Mouse (Mus musculus): ENCODE data around the gene Man2a1.

The Man2a1 gene

GRCm38 (mm10) chr17:64637868-64638537 lies 37.5 kb downstream of the Man2a1 start:
- DNase-seq, result no peak

GRCm38 (mm10) chr17:64641376-64641775 lies 40.8 kb downstream of the Man2a1 start:
- DNase-seq, result no peak

GRCm38 (mm10) chr17:64643644-64644043 lies 43.1 kb downstream of the Man2a1 start:
- no peak for DNase-seq

- DNase-seq, result no peak
Observed at GRCm38 (mm10) chr17:64644888-64645605, 44.5 kb downstream of the Man2a1 start.

- DNase-seq, result no peak
Observed at GRCm38 (mm10) chr17:64647396-64647795, 46.9 kb downstream of the Man2a1 start.

- DNase-seq, result no peak
Observed at GRCm38 (mm10) chr17:64650702-64651101, 50.2 kb downstream of the Man2a1 start.

- no peak for DNase-seq
Observed at GRCm38 (mm10) chr17:64653621-64654020, 53.1 kb downstream of the Man2a1 start.

GRCm38 (mm10) chr17:64659682-64660081 lies 59.1 kb downstream of the Man2a1 start:
- no peak for DNase-seq

- no peak for DNase-seq
Observed at GRCm38 (mm10) chr17:64666518-64666917, 66.0 kb downstream of the Man2a1 start.

- no peak for DNase-seq
Observed at GRCm38 (mm10) chr17:64668504-64668903, 68.0 kb downstream of the Man2a1 start.

- DNase-seq, result no peak
Observed at GRCm38 (mm10) chr17:64674401-64674800, 73.9 kb downstream of the Man2a1 start.

- DNase-seq, result no peak
Observed at GRCm38 (mm10) chr17:64674980-64675379, 74.4 kb downstream of the Man2a1 start.

GRCm38 (mm10) chr17:64676735-64677469 lies 76.4 kb downstream of the Man2a1 start:
- peak; percentile 81 for DNase-seq

GRCm38 (mm10) chr17:64681461-64681860 lies 80.9 kb downstream of the Man2a1 start:
- DNase-seq, result no peak

- peak; percentile 85 for DNase-seq
Observed at GRCm38 (mm10) chr17:64681927-64682326, 81.4 kb downstream of the Man2a1 start.

GRCm38 (mm10) chr17:64684088-64684487 lies 83.6 kb downstream of the Man2a1 start:
- DNase-seq, result no peak

GRCm38 (mm10) chr17:64685216-64685903 lies 84.8 kb downstream of the Man2a1 start:
- DNase-seq, result peak; percentile 39

GRCm38 (mm10) chr17:64689614-64690013 lies 89.1 kb downstream of the Man2a1 start:
- DNase-seq, result no peak

- DNase-seq, result no peak
Observed at GRCm38 (mm10) chr17:64697277-64697831, 96.8 kb downstream of the Man2a1 start.

- DNase-seq, result no peak
Observed at GRCm38 (mm10) chr17:64698516-64698915, 98.0 kb downstream of the Man2a1 start.

GRCm38 (mm10) chr17:64703649-64704230 lies 103.2 kb downstream of the Man2a1 start:
- DNase-seq, result no peak

GRCm38 (mm10) chr17:64707529-64707928 lies 107.0 kb downstream of the Man2a1 start:
- DNase-seq, result no peak
